Mouse (Mus musculus): ENCODE results near the gene Clasrp.
"Not testable (repeated sequence)": the region's sequence is repeated elsewhere in the genome, so short reads cannot be mapped to it uniquely, and the experiment has no call there.

The Clasrp gene

DNA sequence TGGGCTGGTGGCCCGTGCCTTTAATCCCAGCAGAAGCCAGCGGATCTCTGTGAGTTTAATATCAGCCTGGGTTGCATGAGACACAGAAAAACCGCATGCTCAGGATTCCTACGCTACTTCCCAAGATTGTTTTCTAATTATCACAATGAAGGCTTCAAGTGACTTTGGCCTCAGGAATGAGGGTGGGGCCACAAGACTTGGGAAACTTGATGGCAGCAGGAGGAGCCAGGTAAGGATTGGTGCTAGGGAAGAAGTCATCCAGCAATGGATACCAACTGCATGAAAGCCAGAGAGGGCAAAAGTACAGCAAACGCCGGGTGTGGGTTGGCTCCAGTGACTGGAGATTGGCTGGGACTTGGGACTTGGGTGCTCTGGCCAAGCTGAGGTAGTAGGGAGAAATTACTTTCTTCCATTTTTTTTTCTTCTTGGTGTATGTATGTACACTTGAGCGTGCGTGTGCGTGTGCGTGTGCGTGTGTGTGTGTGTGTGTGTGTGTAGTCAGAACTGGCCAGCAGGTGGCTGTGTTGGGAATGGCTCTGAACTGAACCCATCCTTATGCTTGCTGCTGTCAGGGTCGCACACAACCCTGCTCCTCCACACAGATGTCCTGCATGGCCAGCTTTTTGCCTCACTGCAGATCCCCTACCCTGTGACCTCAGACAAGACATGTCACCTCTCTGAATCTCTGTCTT is 5.5 kb upstream of the Clasrp start:
- DNase-seq (ENCODE audit: extremely low read depth, low read depth): no peak

- DNase-seq (ENCODE audit: extremely low read depth, low read depth): no peak
Observed at GRCm38 (mm10) chr7:19607291-19607690, 3.0 kb upstream of the Clasrp start.

- not testable (repeated sequence) for DNase-seq (ENCODE audit: extremely low read depth, low read depth)
Observed at GRCm38 (mm10) chr7:19604606-19605214, 424 bp upstream of the Clasrp start.

DNA sequence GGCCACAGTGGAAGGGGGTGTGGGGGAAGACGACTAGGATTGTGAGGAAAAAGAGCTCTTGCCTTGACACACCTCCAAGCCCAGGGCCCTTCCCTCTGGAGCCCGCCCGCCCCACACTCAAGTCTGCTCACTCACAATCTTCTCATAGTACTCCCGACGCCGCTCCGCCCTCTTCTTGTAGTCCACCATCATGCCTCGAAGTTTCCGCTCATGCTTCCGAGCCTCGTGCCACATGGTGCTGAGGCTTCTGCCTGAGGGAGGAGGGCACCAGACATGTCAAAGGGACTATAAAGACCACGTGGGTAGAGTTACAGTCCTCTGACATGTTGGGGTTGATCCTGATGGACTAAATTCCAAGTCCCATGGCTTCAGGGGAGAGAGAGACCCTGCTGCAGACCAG is 1.2 kb downstream of the Clasrp start:
- no peak for DNase-seq (ENCODE audit: extremely low read depth, low read depth)

DNA sequence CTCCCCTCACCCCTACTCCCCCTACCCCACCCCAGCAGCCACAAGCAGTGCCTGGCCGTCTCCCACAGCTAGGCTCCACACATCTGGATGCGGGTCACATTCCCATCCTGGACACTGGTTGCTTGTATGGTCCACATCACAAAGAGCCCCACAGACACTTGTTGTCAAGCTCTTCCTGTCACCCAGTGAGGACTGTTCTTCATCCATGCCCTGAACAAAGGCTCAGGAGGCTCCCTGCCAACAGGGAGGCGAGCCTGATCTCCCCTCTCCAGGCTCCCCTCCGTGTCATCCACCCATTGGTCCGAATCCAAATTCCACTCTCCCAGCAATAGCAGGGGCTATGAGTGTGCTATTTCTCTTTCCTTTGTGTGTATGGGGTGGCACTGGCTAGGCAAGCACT is 3.7 kb downstream of the Clasrp start:
- no peak for DNase-seq (ENCODE audit: extremely low read depth, low read depth)

DNA sequence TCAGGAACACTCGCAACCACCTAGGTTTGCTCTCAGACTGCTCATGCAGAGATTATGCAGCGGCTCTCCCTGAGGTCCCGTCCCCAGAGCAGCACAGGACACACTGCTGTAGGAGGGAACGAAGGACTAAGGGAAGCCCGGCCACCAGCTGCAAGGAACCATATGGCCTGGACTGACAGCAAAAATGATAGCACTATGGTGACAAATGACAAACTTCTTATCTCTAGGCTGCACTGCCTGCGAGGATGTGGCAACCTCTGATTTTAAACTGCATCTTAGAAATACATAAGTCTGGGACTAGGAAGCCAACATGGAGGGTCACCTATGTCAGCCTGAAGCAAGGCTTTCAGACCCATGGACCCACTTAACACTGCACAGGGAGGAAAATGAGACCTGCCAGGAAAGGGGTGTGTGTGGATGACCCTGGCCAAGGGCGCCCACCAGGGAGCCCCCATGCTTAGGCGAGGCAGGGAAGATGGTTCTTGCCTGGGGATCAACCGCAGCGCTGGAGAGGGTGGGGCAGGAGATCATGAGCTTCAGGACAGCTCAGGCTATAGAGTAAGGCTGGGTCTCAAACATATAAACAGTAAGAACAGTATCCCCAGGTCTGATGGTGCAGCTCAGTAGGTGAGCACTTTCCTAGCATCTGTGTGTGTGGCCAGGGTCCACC is 11.1 kb downstream of the Clasrp start:
- no peak for DNase-seq (ENCODE audit: extremely low read depth, low read depth)

GRCm38 (mm10) chr7:19589917-19590316 is 14.4 kb downstream of the Clasrp start:
- DNase-seq (ENCODE audit: extremely low read depth, low read depth): peak; percentile 64

- no peak for DNase-seq (ENCODE audit: extremely low read depth, low read depth)
Observed at GRCm38 (mm10) chr7:19589207-19589606, 15.1 kb downstream of the Clasrp start.

DNA sequence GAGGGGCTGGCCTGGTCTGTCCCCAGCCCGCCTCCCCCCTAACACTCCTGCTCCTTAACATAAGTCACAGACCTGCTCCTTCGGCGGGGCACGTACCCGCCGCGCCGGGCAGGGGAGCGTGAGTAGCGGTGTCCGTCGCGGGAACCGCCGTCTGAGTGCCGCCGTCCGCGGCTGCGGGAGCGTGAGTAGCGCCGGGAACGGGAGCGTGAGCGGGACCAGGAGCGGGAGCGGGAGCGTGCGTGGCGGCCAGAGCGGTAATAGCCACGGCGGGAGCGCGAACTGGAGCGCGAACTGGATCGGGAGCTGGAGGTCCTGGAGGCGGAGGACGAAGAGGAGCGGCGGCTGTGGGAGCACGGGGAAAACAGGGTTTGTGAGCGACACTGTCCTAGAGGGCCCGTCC is 18.0 kb downstream of the Clasrp start:
- no peak for DNase-seq (ENCODE audit: extremely low read depth, low read depth)

GRCm38 (mm10) chr7:19580634-19581033 is 23.7 kb downstream of the Clasrp start:
- DNase-seq (ENCODE audit: extremely low read depth, low read depth): no peak

- no peak for DNase-seq (ENCODE audit: extremely low read depth, low read depth)
Observed at GRCm38 (mm10) chr7:19579751-19580150, 24.5 kb downstream of the Clasrp start.

GRCm38 (mm10) chr7:19578436-19578835 is 25.9 kb downstream of the Clasrp start:
- no peak for DNase-seq (ENCODE audit: extremely low read depth, low read depth)

GRCm38 (mm10) chr7:19577877-19578414 is 26.3 kb downstream of the Clasrp start:
- peak; percentile 66 for DNase-seq (ENCODE audit: extremely low read depth, low read depth)

- DNase-seq (ENCODE audit: extremely low read depth, low read depth): peak; percentile 10
Observed at GRCm38 (mm10) chr7:19577141-19577852, 27.0 kb downstream of the Clasrp start, which contains the start of the genes Zfp296 and Gemin7. TSS of gene Zfp296 (plus strand) at chr7:19577287. TSS of gene Gemin7 (minus strand) at chr7:19577595.

- DNase-seq (ENCODE audit: extremely low read depth, low read depth): no peak
Observed at GRCm38 (mm10) chr7:19575559-19575958, 28.7 kb downstream of the Clasrp start.

- DNase-seq (ENCODE audit: extremely low read depth, low read depth): no peak
Observed at GRCm38 (mm10) chr7:19573776-19574140, 30.5 kb downstream of the Clasrp start.

DNA sequence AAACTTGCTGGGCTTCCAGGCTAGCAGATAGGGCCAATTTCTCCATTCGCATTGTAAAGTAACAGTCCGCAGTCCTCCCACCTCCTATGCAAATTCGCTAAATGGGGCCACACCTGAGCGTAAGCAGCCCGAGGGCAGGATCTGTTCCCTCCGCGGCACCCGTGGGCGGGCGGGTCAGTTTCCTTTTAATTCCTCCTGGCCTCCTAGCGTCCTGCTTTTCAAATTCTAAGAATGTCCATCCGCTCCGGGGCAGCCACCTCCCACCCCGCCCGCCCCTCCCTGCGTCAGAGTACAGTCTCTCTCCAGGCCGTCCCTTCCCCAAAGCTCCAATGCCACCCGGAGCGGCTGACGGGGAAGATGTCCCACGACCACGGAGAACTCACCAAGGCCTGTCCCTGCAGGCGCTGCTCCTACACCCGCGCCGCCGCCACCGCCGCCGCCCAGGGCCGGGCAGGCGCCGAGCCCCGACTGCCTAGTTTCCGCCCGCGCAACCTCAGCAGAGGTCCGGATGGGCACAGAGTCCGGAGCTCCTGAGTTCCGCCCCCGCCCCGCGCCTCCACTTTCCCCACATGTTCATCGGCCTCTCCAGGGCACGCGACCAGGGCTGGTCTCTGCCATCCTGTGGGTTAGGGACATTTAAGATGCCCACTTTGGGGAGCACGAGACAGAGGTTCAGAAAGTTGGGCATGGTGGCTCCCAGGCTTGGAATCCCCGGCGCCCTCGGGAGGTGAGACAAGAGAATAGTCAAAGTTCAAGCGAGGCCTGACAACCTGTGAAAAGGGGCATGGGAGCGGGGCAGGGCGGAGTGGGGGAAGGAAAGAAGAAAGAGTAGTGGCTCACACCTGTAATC is 31.1 kb downstream of the Clasrp start:
- peak; percentile 43 for DNase-seq (ENCODE audit: extremely low read depth, low read depth)

DNA sequence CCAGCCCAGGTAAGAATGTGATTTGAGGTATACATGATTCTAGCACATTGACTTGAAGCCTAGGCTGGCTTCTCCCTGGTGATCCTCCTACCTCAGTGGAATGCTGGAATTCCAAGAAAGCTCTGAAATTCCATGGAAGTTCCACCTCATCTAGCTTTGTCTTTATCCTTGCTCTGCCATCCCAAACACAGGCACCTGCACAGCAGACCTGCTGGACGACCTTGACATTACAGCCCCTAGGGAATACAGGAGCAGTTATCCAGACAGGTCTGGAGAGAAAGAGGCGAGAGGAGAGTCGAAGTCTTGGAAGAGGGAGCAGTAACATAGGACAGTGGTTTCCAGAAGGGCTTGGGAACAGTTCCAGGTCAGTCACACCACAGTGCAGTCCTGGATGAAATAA is 34.6 kb downstream of the Clasrp start:
- DNase-seq (ENCODE audit: extremely low read depth, low read depth): no peak

DNA sequence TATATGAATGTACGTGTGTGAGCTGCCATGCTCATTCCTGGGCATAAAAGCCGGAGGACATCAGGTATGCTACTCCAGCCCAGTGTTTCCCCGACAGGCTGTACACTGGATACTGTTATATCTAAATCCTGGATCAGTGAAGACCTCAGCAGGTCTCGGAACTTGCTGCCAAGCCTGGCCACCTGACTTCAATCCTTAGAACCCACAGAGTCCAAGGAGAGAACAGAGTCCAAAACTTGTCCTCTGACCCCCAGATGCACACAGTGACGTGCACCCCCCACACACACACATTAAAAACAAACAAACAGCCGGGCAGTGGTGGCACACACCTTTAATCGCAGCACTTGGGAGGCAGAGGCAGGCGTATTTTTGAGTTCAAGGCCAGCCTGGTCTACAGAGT is 36.9 kb downstream of the Clasrp start:
- DNase-seq (ENCODE audit: extremely low read depth, low read depth): no peak

DNA sequence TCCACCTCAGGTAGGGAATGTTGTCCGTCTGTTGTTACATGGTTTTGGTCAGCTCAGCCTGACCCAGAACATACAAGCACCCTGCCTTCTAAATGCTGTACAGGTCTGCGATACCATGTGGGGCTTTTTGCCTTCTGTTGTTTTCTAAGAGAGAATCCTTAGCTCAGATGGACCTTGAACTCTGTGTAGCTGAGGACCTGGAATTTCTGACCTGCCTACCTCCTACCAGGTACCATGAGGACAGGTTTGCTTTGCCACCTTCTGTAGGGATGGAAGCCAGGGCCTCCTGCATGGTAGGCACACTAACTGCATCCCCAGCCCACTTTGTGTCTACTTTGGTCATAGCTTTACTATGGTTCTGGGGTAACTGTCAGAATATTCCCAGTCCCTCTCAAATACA is 38.5 kb downstream of the Clasrp start:
- no peak for DNase-seq (ENCODE audit: extremely low read depth, low read depth)

DNA sequence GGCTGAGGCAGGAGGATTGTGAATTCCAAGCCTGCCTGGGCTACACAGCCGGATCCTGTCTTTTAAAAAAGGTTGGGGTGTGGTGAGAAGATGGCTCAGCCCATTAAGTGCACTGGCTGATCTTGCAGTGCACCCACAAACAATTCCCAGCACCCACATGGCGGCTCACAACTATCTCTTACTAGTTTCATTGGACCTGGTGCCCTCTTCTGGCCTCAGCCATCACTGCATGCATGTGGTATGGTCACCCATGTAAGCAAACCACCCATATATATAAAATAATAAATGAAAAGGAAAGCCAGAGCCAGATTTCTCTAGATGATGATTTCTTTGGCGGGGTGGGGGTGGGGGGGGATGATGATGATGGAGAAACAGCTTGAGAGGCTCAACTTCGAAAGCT is 39.8 kb downstream of the Clasrp start:
- peak; percentile 28 for DNase-seq (ENCODE audit: extremely low read depth, low read depth)
